Mouse (Mus musculus) bone marrow macrophage, adult 2 months (primary cell): ENCODE data around the gene Tmem263. TPM values are rescaled to one million over a fixed set of nuclear protein-coding genes. Genes with fewer than 3 reads are reported as not detected.

Source experiments
- H3K27ac ChIP-seq: 2 replicates; pipeline ENCODE4 v1.5.1; 2012; ENCODE audit warnings: low read depth, low read length; ENCODE audit not compliant: insufficient read depth
- H3K4me1 ChIP-seq: 2 replicates; pipeline ENCODE4 v1.6.1; 2012; ENCODE audit warnings: low read length; ENCODE audit not compliant: control insufficient read depth, insufficient read depth
- H3K4me3 ChIP-seq: 2 replicates; pipeline ENCODE4 v1.5.1; 2012; ENCODE audit warnings: mild to moderate bottlenecking, low read length, moderate library complexity; ENCODE audit not compliant: insufficient read depth
- CTCF ChIP-seq: IDR thresholded peaks from 2 replicates; pipeline ENCODE4 v1.5.1; 2012; ENCODE audit warnings: low read depth, mild to moderate bottlenecking, low read length, moderate library complexity
- POLR2A ChIP-seq: IDR thresholded peaks from 2 replicates; pipeline ENCODE4 v1.6.1; 2012; ENCODE audit warnings: mild to moderate bottlenecking, low read depth, low read length, borderline replicate concordance
- polyA plus RNA-seq: library from polyadenylated mRNA; stranded (reverse); fragments of >200 nt; gene quantifications from 2 replicates; pipeline ENCODE4 v1.2.4, GENCODE M21; 2012; ENCODE audit not compliant: missing spikeins, insufficient read depth, insufficient read length

The Tmem263 gene
- 4.9 and 5.6 TPM in 2 replicates for polyA plus RNA-seq

DNA sequence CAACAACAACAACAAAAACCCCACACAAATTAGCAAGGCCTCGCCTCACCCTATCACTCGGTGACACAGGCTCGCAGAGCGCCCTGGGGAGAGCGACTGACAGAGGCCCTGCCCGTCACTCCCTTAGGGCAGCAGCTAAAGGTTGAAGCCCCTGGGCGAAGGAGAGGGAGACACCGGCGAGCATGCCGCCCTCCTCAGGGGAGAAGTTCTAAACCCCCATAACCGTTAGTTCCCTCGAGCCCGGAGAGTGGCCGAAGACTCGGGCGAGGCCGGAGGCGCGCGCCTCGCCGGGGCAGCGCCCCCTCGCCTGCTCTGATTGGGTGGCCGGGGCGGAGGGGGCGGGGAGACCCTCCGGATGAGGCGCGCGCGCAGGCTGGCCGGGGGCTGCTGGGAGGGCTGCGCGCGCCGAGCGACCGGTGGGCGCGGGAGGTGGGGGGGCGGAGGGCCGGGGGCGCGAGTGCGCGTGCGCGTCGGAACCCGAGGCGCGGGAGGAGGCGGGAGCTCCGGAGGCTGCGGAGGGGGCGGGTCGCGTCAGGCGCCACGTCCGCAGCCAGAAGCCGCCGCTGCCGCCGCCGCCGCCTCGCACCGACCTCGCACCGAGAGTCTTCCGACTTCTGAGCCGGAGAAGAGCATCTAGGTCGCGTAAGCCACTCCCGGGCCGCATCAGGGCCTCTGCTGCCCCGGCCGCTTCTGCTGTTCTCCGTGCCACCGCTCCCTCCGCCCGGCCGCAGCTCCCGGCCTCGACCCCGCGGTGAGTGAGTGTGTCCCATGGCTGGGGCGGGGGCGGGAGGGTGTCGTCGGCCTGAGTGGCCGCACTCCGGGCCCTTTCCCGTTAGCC lies at the start of gene Tmem263, which contains the start of gene Fhl4:
Gene Tmem263 (plus strand): TSS at position 381 of the 838 bp plus-strand sequence.
Gene Fhl4 (minus strand): TSS at position 249 of the 838 bp plus-strand sequence.
- TF ChIP-seq POLR2A: no peak
- H3K27ac ChIP-seq: no peak within 1 kb of the TSS
- H3K4me1 ChIP-seq: peaks cover 4% of the 10 kb centered on the region; the same call in 1 of the 2 replicates
- peak within 1 kb of the TSS; percentile 97 for H3K4me3 ChIP-seq

DNA sequence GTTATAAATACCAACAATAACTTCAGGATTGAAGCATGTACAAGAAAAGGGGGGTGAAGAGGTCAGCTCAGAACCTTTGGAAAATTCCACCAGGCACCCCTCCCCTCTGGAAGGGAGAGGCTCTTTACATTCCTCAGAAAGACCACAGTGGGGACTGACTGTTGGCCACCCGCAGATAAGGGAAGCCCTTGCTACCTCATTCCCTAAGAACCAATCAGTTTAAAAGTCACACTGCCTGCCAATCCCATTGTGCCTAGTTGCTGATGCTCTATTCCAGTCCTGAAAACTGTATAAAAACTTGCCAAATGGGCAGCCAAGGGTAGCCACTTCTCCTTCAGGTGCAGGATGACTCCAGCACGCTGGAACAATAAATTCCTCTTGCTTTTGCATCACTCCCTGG lies 47.6 kb upstream of the Tmem263 start:
- Histone ChIP-seq H3K4me1 (no peaks in the 10 kb centered on the region), H3K27ac (no peak overlapping the region), H3K4me3 (no peak overlapping the region)
- TF ChIP-seq POLR2A (no peak), CTCF (no peak)

DNA sequence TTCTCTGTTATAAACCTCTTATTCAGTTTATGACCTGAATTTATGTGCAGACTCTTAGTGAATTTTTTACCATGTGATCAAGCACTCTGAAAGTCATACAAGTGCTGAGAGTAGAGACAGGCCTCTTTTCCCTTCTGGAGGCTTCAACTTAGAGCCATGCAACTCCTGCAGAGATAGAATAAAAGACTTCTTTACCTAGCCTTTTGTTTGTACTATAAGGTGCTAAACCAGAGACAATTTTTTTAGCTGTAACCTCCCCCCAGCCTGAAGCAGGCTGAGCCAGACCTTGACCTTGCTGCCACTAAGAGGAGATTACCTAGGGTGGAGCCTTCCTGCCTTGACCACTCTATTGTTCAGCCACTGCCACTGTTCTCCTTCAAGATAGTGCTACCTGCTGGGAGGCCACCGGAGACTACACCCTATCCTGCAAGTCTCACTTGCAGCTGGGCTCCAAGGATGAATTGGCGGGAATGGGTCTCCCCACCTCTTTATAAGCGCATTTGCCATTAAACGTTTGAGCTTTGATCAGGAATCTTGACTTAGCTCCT lies 30.7 kb upstream of the Tmem263 start:
- TF ChIP-seq POLR2A (no peak), CTCF (no peak)
- Histone ChIP-seq H3K27ac (no peak overlapping the region), H3K4me1 (no peaks in the 10 kb centered on the region), H3K4me3 (no peak overlapping the region)

DNA sequence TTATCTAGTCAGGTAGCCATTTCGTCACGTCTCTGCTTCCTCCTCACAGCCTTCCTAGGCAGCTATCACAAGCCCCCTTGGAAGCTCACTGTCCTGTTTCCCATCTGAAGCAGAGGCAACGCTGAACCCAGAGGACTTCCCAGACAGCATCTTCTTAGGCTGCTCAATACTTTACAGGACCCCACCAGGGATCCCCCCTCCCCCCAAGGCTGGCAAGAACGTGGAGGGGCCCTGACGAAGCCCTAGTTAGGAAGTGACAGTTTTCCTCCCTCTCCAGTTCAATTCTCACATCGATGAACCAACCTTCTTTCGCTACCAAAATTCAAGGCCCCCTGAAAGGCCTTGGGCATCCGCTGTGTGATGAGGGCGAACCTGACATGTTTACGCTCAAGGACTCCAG lies 586 bp upstream of the Tmem263 start:
- TF ChIP-seq POLR2A (no peak), CTCF (no peak)
- Histone ChIP-seq H3K4me3 (peak overlapping the region; percentile 67), H3K27ac (no peak overlapping the region), H3K4me1 (peaks cover 4% of the 10 kb centered on the region; the same call in 1 of the 2 replicates)

DNA sequence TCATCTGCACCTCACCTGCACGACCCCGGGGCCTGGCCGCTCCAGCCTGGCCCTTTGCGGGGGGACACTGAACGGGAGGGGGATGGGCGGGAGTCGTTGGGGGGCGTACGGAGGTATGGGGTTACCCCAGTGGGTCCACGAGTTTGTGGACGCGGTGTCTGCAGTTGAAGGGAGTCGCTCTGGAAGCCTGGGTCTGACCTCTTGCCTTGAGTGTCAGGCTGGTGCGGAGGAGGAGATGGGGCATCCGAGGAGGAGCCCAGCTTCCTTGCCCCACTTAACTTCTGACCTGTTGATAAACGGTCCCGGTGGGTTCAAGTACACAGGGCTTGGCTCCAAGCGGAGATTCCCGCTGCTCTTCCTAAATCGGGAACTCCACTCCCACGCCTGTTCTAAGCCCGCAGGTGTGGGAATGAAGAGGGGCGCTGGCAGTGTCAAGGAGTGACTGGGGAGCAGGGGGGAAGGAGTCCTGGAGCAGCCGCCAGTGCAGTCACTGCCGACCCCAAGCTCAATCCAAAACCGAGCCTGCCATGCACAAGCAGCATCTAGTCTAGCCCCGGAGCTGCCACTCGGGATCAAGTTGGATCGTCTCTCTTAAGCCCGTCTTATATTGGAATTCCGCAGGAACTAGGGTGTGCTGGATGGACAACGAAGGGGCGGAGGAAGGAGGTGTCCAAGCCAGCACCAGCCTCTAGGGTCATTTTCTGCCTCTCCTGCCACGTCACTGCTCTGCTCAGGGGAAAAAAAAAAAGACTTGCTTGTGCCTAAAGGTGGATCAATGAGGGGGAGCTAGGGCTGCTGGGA lies 858 bp downstream of the Tmem263 start:
- TF ChIP-seq POLR2A: no peak
- TF ChIP-seq CTCF: no peak
- H3K4me3 ChIP-seq: peak overlapping the region; percentile 97
- no peak overlapping the region for H3K27ac ChIP-seq
- H3K4me1 ChIP-seq: peaks cover 4% of the 10 kb centered on the region; the same call in 1 of the 2 replicates

DNA sequence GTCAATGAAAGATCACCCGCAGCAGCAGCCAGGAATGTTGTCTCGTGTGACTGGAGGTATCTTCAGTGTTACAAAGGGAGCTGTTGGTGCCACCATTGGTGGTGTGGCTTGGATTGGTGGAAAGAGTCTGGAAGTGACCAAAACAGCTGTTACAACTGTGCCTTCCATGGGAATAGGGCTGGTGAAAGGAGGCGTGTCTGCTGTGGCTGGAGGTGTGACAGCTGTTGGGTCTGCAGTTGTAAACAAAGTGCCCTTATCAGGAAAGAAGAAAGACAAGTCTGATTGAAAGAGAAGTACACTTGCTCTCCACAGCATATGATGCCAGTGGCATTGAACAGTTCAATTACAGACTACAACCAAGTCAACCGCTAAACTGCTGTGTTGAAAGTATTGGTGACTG lies 12.0 kb downstream of the Tmem263 start:
- no peak overlapping the region for H3K4me3 ChIP-seq
- no peaks in the 10 kb centered on the region for H3K4me1 ChIP-seq
- TF ChIP-seq CTCF (no peak), POLR2A (no peak)
- H3K27ac ChIP-seq: no peak overlapping the region

DNA sequence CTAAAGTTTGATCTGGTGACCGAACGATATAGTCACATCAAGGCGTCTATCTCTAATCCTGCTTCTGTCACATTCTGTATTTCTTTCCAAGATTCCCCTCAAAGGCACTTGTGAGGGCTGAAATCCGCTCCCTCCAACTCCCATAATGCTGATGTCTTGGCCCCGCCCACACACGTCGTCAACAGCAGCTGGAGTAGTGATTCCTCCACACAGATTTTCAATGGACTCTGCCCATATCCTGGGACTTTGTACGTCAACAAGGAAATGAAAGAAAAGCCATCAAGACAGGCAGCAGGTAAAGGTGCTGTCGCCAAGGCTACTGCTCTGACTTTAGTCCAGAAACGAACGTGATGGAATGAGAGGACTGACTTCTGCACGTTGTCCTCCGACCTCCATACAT lies 22.8 kb downstream of the Tmem263 start:
- Histone ChIP-seq H3K4me1 (peaks cover 17% of the 10 kb centered on the region), H3K4me3 (no peak overlapping the region), H3K27ac (no peak overlapping the region)
- TF ChIP-seq POLR2A (no peak), CTCF (no peak)

DNA sequence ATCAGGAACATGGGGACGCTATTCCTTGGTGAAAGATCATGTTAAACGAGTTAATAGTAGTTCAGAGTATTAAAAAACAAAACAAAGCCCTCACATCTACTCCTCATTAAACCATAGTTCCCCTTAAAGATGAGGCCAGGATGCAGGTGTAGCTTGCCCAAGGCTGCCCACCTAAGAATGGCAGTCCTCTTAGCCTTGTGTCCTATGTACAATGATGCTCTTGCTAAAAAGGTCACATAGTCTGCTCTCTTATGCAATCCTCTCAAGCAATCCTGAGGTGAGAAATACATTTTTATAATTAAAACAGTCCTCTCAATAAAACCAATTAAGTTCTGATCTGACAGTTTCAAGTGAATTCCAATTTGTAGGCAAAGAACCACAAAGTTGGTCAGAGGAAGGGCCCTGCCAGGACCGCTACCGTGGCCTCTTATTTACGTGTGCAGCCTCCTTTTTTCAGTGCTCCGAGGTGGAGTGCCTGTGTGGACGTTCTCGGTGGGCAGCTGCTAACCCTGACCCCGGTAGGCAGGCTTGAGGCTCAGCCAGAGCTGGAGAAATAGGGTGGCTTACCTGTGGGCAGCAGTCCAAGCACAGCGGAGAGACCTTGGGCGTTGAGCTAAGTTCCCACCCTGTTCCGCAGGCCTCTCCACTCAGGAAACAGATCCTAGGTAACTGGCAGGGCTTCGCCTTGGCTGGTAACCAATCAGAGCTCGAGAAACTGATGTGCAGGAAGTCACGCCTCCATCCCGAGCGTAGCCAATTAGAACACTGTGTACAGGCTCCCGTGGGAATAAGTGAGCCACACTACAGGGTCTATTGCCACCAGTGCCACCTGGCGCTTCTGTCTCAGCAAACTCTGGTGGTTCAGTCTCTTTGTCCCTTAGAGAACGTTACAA lies 25.2 kb downstream of the Tmem263 start, which contains the start of gene Mterf2:
Gene Mterf2 (minus strand): TSS at position 633 of the 893 bp plus-strand sequence.
- H3K4me3 ChIP-seq: peak within 1 kb of the TSS; percentile 52
- H3K27ac ChIP-seq: no peak within 1 kb of the TSS
- H3K4me1 ChIP-seq: peaks cover 17% of the 10 kb centered on the region
- TF ChIP-seq CTCF: no peak
- TF ChIP-seq POLR2A: no peak

DNA sequence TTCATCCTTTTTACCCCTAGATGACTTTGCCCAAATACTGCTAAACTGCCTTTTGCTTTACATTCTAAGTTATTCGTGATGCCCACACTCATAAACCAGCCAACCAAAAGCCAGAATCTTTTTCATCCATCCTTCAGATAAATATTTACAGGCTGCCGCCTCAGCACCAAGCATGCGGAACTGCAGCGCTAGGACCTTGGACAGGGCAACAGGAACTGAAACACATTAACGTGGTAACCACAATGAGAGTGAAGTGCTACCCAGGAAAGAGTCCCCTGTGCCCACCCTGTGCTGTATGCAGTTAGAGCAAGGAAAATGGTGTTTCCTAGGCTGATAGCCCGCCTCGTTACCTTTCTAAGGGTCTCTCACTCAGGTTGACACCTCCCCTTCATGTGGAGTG lies 26.0 kb downstream of the Tmem263 start:
- Histone ChIP-seq H3K27ac (no peak overlapping the region), H3K4me1 (peaks cover 17% of the 10 kb centered on the region), H3K4me3 (peak overlapping the region; percentile 52; the same call in 1 of the 2 replicates)
- TF ChIP-seq POLR2A: no peak
- no peak for TF ChIP-seq CTCF
